Mouse (Mus musculus) midbrain, embryonic 13.5 days (tissue): Measurements from ENCODE around the gene Scnn1b. TPM values are rescaled to one million over a fixed set of nuclear protein-coding genes. Genes with fewer than 3 reads are reported as not detected.

Experiments used
- ATAC-seq: fragments of 200-750 bp; cut with Nextera tagmentation; 2 replicates; pipeline ENCODE4 v1.8.0; 2017; ENCODE audit warnings: mild to moderate bottlenecking, moderate TSS enrichment, moderate library complexity
- H3K27ac ChIP-seq: fragments of 300-500 bp; sonication (generic); 2 replicates; pipeline ENCODE4 v1.5.1; 2015; ENCODE audit warnings: inconsistent platforms, mild to moderate bottlenecking, moderate library complexity
- H3K27me3 ChIP-seq: fragments of 300-500 bp; sonication (generic); 2 replicates; pipeline ENCODE4 v1.6.1; 2015; ENCODE audit warnings: mild to moderate bottlenecking, inconsistent platforms
- H3K36me3 ChIP-seq: fragments of 300-500 bp; sonication (generic); 2 replicates; pipeline ENCODE4 v1.6.1; 2015; ENCODE audit warnings: mild to moderate bottlenecking, inconsistent platforms
- H3K4me1 ChIP-seq: fragments of 300-500 bp; sonication (generic); replicated peaks from 2 replicates; pipeline ENCODE4 v1.6.1; 2015; ENCODE audit warnings: inconsistent platforms
- H3K4me2 ChIP-seq: fragments of 300-500 bp; sonication (generic); replicated peaks from 2 replicates; pipeline ENCODE4 v1.6.1; 2015; ENCODE audit warnings: moderate library complexity, mild to moderate bottlenecking, inconsistent platforms
- H3K4me3 ChIP-seq: fragments of 300-500 bp; sonication (generic); replicated peaks from 2 replicates; pipeline ENCODE4 v1.5.1; 2015; ENCODE audit warnings: mild to moderate bottlenecking, inconsistent platforms
- H3K9ac ChIP-seq: fragments of 300-500 bp; sonication (generic); replicated peaks from 2 replicates; pipeline ENCODE4 v1.6.1; 2015; ENCODE audit warnings: mild to moderate bottlenecking, inconsistent platforms
- H3K9me3 ChIP-seq: fragments of 300-500 bp; sonication (generic); 2 replicates; pipeline ENCODE4 v1.6.1; 2016; ENCODE audit warnings: mild to moderate bottlenecking, inconsistent platforms
- WGBS: fragments of 180-500 bp; shearing (Covaris S2); methylation state at CpG from one replicate; pipeline ENCODE4 v1.1.7; 2015; 5-methylcytosine and 5-hydroxymethylcytosine counted together
- polyA plus RNA-seq: library from polyadenylated mRNA; unstranded; fragments of >200 nt; fragmentation: Nextera tagmentation; extraction: Ambion mirVana; gene quantifications from 2 replicates; pipeline ENCODE4 v1.2.1, GENCODE M21; 2015

Gene Scnn1b
- polyA plus RNA-seq, 1 experiment from 2014 or later = not detected

DNA sequence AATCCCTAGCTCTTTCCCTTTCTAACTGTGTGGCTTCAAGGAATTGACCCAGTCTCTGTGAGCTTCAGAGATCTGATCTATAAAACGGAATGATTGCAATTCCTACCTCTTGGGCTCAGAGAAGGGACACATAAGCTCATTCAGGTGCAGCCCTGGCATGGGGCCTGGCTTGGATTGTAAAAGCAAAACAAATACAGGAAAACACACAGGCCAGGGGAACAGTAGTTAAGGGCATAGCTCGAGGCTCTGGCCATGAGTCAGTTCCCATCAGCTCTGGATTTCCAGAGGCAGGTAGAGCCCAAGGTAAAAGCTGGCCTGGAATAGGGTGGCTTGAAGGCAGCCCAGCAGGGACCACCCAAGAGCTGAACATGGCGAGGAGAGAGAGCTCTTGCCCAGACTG, 9.2 kb downstream of the Scnn1b start:
- WGBS = 73% methylated on average over 3 of the region's 3 CpGs
- H3K4me2 ChIP-seq = no peak overlapping the region
- no peaks in the 10 kb centered on the region for H3K4me1 ChIP-seq
- H3K27me3 ChIP-seq = no peaks in the 10 kb centered on the region
- no peaks in the 10 kb centered on the region for H3K36me3 ChIP-seq
- no peaks in the 10 kb centered on the region for H3K9me3 ChIP-seq
- H3K4me3 ChIP-seq = no peak overlapping the region
- no peak overlapping the region for H3K9ac ChIP-seq
- H3K27ac ChIP-seq = no peak overlapping the region
- no peak for ATAC-seq

DNA sequence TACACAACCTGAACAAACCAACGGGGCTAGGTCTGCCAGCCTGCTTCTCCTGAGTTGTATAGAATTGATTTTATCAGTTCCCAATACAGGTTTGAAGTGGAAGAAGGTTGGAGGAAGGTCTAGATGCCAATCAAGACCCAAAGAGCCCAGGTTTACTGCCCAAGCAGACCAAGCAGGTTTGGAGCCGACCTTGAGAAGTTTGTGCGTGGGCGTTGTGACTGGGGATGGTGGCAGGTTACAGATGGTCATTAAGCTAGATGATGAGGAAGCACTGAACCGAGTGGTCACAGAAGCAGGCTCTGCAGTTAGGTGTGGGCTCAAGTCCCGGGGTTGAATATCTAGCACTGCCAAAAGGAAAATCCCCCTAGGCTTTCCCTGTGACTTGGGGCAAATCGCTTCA, 9.9 kb downstream of the Scnn1b start:
- H3K4me2 ChIP-seq = no peak overlapping the region
- WGBS = 92% methylated on average over 7 of the region's 7 CpGs
- H3K27ac ChIP-seq = no peak overlapping the region

DNA sequence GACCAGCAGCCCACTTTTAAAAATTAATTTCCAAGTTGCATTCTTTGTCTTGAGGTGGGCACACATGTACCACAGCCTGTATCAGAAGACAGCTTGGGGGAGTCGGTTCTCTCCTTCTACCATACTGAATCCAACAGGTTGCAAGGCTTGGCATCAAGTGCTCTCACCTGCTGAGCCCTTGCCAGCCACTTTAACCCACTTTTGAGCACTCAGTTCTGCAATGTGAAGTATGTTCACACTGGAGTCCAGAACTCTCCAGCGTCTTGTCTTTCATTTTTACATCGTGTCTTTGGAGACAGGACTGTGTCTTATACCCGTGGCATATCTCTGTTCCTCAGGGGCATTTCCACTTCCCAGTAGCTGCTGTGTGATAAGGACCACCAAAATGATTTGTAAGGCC, 15.4 kb downstream of the Scnn1b start:
- H3K9me3 ChIP-seq = no peaks in the 10 kb centered on the region
- no peak for ATAC-seq
- no peaks in the 10 kb centered on the region for H3K4me1 ChIP-seq
- H3K36me3 ChIP-seq = no peaks in the 10 kb centered on the region
- H3K27ac ChIP-seq = no peak overlapping the region
- WGBS = 86% methylated on average over 4 of the region's 4 CpGs
- H3K9ac ChIP-seq = no peak overlapping the region
- no peaks in the 10 kb centered on the region for H3K27me3 ChIP-seq
- H3K4me2 ChIP-seq = no peak overlapping the region
- H3K4me3 ChIP-seq = no peak overlapping the region

More for the DNA sequence above, 9.9 kb downstream of the Scnn1b start:
- no peak overlapping the region for H3K4me3 ChIP-seq
- H3K4me1 ChIP-seq = no peaks in the 10 kb centered on the region
- no peaks in the 10 kb centered on the region for H3K36me3 ChIP-seq
- no peaks in the 10 kb centered on the region for H3K9me3 ChIP-seq
- no peaks in the 10 kb centered on the region for H3K27me3 ChIP-seq
- H3K9ac ChIP-seq = no peak overlapping the region
- no peak for ATAC-seq

DNA sequence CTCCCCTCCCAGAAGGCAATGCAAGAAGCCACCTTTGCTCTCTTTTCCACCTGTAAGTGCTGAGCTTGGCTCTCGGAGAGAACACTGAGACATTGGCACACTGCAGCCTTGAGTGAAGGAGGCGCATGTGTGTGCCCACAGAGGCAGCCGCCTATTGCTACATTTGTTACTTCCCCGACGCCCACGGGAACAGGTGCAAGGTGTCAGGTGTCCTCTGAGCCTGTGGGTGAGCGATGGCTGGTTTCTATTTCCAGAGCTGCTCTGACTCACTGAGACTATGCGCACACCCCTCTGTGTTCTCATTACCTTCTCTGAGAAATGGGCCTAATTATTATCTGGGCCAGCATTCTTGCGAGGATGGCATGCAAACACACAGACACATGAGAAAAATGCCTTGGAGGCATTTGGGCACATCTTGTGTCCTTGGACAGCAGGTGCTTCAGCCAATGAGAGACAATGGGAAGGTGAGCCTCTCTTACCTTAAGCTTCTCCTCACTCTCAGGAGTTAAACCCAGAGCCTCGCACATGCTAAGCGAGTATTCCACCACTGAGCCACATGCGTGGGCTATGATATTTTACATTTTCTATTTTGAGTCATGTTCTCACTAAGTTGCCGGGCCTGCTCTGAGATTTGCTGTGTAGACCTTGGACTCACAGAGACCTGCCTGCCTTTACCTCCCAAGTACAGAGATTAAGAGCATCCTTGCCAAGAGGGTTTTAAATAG, 26.0 kb downstream of the Scnn1b start:
- ATAC-seq = no peak
- Histone ChIP-seq H3K9me3 (no peaks in the 10 kb centered on the region), H3K36me3 (no peaks in the 10 kb centered on the region), H3K4me3 (no peak overlapping the region), H3K4me2 (no peak overlapping the region), H3K9ac (no peak overlapping the region), H3K27me3 (no peaks in the 10 kb centered on the region), H3K4me1 (no peaks in the 10 kb centered on the region), H3K27ac (no peak overlapping the region)
- 95% methylated on average over 13 of the region's 13 CpGs for WGBS

DNA sequence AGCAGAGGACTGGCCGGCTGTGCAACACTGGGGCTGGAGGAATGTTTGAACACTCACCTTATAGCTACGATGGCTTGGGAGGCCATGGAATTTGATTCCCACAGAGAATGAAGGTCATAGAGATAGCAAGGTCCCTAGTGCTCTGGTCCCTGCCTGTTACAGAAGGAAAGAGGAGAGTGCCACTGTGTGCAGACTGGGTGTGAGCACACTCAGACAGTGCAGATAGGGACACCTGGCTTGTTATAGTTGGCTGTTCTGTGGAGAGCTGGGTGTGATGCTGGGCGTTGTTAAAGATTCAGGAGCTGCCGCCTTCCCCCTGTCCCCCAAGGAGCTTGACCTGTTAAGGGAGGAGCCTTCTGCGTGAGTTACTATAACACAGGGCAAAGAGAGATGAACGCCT, 31.9 kb downstream of the Scnn1b start:
- Histone ChIP-seq H3K4me1 (peaks cover 4% of the 10 kb centered on the region; the same call in 1 of the 2 replicates), H3K9ac (no peak overlapping the region), H3K4me3 (no peak overlapping the region), H3K27ac (no peak overlapping the region), H3K27me3 (0 out of 2 replicates have a peak, but pooled peaks cover 3% of the 10 kb centered on the region), H3K9me3 (no peaks in the 10 kb centered on the region), H3K36me3 (no peaks in the 10 kb centered on the region), H3K4me2 (no peak overlapping the region)
- WGBS = 45% methylated on average over 6 of the region's 6 CpGs
- no peak for ATAC-seq

DNA sequence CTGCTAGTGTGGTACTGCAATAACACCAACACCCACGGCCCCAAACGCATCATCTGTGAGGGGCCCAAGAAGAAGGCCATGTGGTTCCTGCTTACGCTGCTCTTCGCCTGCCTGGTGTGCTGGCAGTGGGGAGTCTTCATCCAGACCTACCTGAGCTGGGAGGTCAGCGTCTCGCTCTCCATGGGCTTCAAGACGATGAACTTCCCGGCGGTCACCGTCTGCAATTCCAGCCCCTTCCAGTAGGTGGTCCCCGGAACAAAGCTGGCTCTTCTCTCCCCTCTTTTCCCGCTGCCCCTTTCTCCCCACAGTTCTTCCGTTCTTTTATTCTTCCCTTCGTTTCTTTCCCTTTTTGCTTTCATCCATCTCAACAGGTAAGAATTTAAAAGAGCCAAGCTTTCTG, 34.5 kb downstream of the Scnn1b start:
- H3K4me3 ChIP-seq = no peak overlapping the region

DNA sequence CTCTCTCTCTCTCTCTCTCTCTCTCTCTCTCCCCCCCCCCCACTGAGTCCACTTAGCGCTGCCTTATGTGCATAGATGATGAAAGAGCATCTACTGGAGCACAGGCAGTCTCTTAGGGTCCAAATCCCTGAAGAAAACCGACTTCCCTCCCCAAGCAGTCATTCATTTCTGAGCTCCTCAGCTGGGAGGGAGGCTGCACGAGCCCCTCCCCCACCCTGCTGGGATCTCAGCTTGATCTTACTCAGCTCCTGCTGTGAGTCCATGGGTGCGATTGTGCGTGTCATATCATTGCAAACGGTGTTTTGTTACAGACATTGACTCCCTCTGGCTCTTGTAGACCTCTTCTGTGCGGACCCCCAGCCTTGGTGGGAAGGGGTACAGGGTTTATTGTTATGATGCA, 35.1 kb downstream of the Scnn1b start:
- peak overlapping the region; percentile 36 for H3K4me2 ChIP-seq
- 5% methylated on average over 7 of the region's 7 CpGs for WGBS
- no peak overlapping the region for H3K9ac ChIP-seq
- H3K36me3 ChIP-seq = no peaks in the 10 kb centered on the region
- H3K27me3 ChIP-seq = 0 out of 2 replicates have a peak, but pooled peaks cover 3% of the 10 kb centered on the region
- no peak overlapping the region for H3K27ac ChIP-seq
- no peak overlapping the region for H3K4me3 ChIP-seq
- H3K4me1 ChIP-seq = peaks cover 4% of the 10 kb centered on the region; the same call in 1 of the 2 replicates
- H3K9me3 ChIP-seq = no peaks in the 10 kb centered on the region
- peak; percentile 53; the same call in 1 of the 2 replicates for ATAC-seq

More for the DNA sequence above, 34.5 kb downstream of the Scnn1b start:
- 9% methylated on average over 14 of the region's 14 CpGs for WGBS
- peaks cover 4% of the 10 kb centered on the region; the same call in 1 of the 2 replicates for H3K4me1 ChIP-seq
- 0 out of 2 replicates have a peak, but pooled peaks cover 3% of the 10 kb centered on the region for H3K27me3 ChIP-seq
- no peak overlapping the region for H3K9ac ChIP-seq
- H3K9me3 ChIP-seq = no peaks in the 10 kb centered on the region
- H3K4me2 ChIP-seq = peak overlapping the region; percentile 36
- H3K36me3 ChIP-seq = no peaks in the 10 kb centered on the region
- H3K27ac ChIP-seq = no peak overlapping the region
- no peak for ATAC-seq

DNA sequence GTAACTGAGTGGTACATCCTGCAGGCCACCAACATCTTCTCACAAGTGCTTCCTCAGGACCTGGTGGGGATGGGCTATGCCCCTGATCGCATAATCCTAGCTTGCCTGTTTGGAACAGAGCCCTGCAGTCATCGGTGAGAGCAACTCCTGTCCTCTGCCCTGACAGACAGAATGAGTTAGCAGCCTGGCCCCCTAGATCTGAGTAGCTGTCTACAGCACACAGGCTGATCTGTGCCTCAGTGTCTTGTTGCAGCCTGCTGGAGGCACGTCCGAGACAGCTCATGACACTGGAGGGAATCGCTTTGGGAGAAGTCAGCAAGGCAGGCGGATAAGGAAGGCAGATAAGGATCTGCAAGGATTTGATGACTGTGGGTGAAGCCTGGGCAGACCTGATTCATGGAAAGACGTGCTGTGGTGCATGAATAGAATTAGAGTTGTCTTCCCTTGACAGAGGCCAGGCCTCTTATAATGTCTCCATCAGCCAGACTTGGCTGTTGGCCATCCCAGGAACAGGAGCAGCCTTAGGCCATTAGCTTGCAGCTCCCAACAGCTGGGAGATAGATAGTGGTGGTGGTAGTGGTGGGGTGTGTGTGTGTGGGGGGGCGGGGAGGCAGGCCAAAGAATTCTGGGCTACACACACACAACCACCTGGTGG, 38.0 kb downstream of the Scnn1b start:
- no peak overlapping the region for H3K4me3 ChIP-seq
- H3K27ac ChIP-seq = no peak overlapping the region
- H3K4me1 ChIP-seq = peaks cover 4% of the 10 kb centered on the region; the same call in 1 of the 2 replicates
- H3K36me3 ChIP-seq = no peaks in the 10 kb centered on the region
- no peak for ATAC-seq
- H3K4me2 ChIP-seq = no peak overlapping the region
- H3K9me3 ChIP-seq = no peaks in the 10 kb centered on the region
- H3K27me3 ChIP-seq = 0 out of 2 replicates have a peak, but pooled peaks cover 3% of the 10 kb centered on the region
- 79% methylated on average over 8 of the region's 8 CpGs for WGBS
- H3K9ac ChIP-seq = no peak overlapping the region

DNA sequence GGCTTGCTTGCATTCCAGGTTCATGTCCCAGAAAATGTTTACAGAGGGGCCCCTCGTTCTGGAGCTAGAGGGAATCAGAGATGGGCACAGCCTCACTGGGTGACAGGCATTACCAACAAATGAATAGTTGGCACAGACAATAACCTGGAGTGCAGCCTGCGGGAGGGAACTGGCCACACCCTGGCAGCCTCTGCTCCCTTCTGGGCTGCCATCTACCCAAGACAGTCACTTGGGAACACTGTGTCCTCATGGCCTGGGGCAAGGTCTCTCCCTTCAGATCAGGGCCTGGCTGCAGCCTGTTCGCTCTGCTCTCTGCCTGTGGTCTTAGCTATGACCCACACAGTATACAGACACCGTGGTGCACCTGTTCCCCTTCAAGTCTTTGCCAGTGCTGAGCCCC, 42.0 kb downstream of the Scnn1b start:
- Histone ChIP-seq H3K27me3 (no peaks in the 10 kb centered on the region), H3K36me3 (no peaks in the 10 kb centered on the region), H3K27ac (no peak overlapping the region), H3K4me2 (no peak overlapping the region), H3K4me1 (no peaks in the 10 kb centered on the region), H3K9ac (no peak overlapping the region), H3K9me3 (no peaks in the 10 kb centered on the region), H3K4me3 (no peak overlapping the region)
- ATAC-seq = no peak
- 73% methylated on average over 4 of the region's 4 CpGs for WGBS

DNA sequence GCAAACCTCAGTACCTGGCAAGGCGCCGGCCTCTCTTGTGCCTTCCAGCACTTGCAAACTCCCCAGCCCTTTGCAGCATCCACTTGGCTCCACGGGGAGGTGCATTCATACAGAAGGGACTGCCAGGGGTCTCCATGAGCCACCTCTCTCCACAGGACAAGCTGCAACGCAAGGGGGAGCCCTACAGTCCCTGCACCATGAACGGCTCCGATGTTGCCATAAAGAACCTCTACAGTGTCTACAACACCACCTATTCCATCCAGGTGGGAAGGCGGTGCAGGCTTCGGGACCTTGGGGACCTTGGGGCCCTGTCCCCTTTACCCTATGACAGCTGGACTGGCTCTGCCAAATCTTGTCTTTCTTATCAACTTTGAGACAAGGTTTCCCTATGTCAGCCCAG, 47.4 kb downstream of the Scnn1b start:
- Histone ChIP-seq H3K9ac (no peak overlapping the region), H3K36me3 (no peaks in the 10 kb centered on the region), H3K27ac (no peak overlapping the region), H3K4me3 (no peak overlapping the region), H3K4me1 (no peaks in the 10 kb centered on the region), H3K27me3 (no peaks in the 10 kb centered on the region), H3K4me2 (no peak overlapping the region), H3K9me3 (no peaks in the 10 kb centered on the region)
- 84% methylated on average over 8 of the region's 8 CpGs for WGBS
- no peak for ATAC-seq

DNA sequence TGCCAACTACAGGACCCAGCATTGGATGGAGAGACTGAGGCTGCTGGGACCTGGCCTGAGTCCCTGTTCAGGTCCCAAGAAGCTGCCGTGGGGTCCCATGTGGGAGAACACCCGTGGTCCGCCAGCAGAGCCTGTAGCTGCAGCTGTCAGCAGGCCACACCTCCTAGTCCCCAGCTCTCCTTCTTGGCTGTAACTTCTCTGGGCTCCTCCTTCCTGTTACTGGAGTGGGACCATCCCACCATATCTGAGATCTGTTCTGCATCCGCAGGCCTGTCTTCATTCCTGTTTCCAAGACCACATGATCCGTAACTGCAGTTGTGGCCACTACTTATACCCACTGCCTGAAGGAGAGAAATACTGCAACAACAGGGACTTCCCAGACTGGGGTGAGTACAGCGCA, 49.1 kb downstream of the Scnn1b start:
- Histone ChIP-seq H3K4me2 (no peak overlapping the region), H3K27ac (no peak overlapping the region), H3K36me3 (no peaks in the 10 kb centered on the region), H3K9me3 (no peaks in the 10 kb centered on the region), H3K9ac (no peak overlapping the region), H3K27me3 (no peaks in the 10 kb centered on the region), H3K4me1 (no peaks in the 10 kb centered on the region), H3K4me3 (no peak overlapping the region)
- WGBS = 86% methylated on average over 6 of the region's 6 CpGs
- no peak for ATAC-seq

DNA sequence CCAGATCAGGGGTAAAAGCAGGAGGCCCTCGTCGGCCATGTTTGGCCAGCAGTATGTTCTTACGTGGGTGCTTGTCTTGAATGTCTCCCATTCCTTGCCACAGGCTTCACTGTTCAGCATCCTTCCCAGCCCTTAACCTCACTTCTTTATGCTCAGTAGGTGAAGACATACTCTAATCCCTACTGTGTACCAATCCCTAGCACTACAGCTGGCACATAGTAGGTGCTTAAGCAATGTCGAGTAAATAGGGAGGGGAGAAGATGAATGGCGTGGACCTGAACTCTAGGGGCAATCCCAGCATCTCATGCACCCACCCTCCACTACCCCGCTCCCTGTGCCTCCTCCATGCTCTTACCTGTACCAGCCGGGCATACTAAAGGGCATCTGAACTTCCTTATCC, 59.5 kb downstream of the Scnn1b start:
- 93% methylated on average over 7 of the region's 7 CpGs for WGBS
- Histone ChIP-seq H3K27me3 (no peaks in the 10 kb centered on the region), H3K4me2 (no peak overlapping the region), H3K9ac (no peak overlapping the region), H3K4me3 (no peak overlapping the region), H3K9me3 (no peaks in the 10 kb centered on the region), H3K4me1 (no peaks in the 10 kb centered on the region), H3K36me3 (peaks cover 57% of the 10 kb centered on the region), H3K27ac (no peak overlapping the region)
- ATAC-seq = no peak
